Mouse (Mus musculus) left cerebral cortex, postnatal 14 days (tissue): ENCODE measurements around the gene Timm22. TPM values are rescaled to one million over a fixed set of nuclear protein-coding genes. Genes with fewer than 3 reads are reported as not detected.

Source experiments
- DNase-seq, 2 experiments: peaks; one replicate each; pipeline ENCODE4 v3.0.0; 2021 to 2022; ENCODE audit warnings: low spot score in 2 of 2, mixed read lengths in 1 of 2
- intact Hi-C: fragments of 180-260 bp; cut with DNase I; formaldehyde crosslinking; loops from one replicate; pipeline ENCODE4 v1.15.1; 2025
- total RNA-seq, 2 experiments: library from RNA; stranded (reverse); gene quantifications; 2 replicates each; pipeline ENCODE4 v1.2.3; 2021

Timm22 gene
- total RNA-seq, 2 experiments from 2014 or later = 38.0 to 40.1 TPM

DNA sequence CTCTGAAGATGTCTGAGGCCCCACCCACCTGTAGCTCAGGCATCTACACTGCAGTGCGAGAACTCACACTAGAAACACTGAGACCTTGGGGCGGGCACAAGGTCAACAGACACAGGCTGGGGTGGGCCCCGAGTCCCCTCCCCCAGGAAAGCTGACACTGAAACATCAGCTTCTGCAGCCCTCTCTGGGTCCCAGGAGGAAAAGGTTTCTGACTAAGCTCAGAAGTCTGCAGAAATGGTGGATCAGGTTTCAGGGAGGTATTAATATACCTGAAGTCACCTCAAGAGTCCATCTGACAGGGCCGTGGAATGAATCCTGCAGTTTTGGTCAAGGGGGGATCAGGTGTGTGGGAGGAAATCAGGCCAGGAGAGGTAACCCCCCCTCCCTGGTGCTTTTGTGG is 59.1 kb downstream of the Timm22 start:
- intact Hi-C loops = no loop called here
- no peak for DNase-seq

Other genes starting within 250 kb of the Timm22 start
- 10 to 100 TPM; 67.5 to 77.7 TPM for gene Vps53, start 227.3 kb upstream of the Timm22 start, total RNA-seq
- 10 to 100 TPM; 17.4 to 17.6 TPM for gene Fam57a, start 227.3 kb upstream of the Timm22 start, total RNA-seq
- gene Dbil5, start 189.3 kb upstream of the Timm22 start, total RNA-seq = under 1 TPM; 0.85 to 0.90 TPM
- gene Gemin4, start 189.3 kb upstream of the Timm22 start, total RNA-seq = 1 to 10 TPM; 5.7 to 8.3 TPM
- 10 to 100 TPM; 15.0 to 15.1 TPM for gene Mrm3, start 163.2 kb upstream of the Timm22 start, total RNA-seq
- 10 to 100 TPM; 44.5 to 46.3 TPM for gene Glod4, start 163.2 kb upstream of the Timm22 start, total RNA-seq
- gene Nxn, start 7.8 kb upstream of the Timm22 start, total RNA-seq = 10 to 100 TPM; 10.1 to 12.2 TPM
- 100 to 1,000 TPM; 424 to 443 TPM for gene Abr, start 215.4 kb downstream of the Timm22 start, total RNA-seq